Mouse (Mus musculus): ENCODE measurements around the gene Npcd. TPM values are rescaled to one million over a fixed set of nuclear protein-coding genes. Genes with fewer than 3 reads are reported as not detected.

Npcd gene
- polyA plus RNA-seq, 1 experiment from 2014 or later: not detected

DNA sequence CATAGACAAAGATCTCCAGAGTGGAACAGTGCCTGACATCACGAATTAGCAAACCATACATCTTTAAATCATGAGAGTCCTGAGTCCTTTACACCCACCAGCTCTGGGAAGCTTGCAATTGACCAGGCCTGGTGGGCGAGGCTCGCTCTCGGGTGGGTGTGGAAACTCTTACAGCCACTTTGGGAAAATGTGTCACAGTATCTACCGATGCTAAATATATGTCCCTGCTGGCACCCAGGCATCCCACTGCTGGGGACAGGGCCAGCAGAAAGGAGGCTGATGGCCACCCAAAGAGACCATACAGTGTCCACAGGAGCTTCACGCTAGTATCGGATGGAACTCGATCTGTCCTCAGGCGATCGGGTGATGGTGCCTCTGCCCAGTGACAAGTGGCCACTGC, 35.4 kb downstream of the Npcd start:
- WGBS (ENCODE audit: insufficient replicate concordance): 78% methylated on average over 10 of the region's 10 CpGs
- H3K36me3 ChIP-seq: no peaks in the 10 kb centered on the region
- peaks cover 88% of the 10 kb centered on the region for H3K27me3 ChIP-seq (replicated peaks)
- H3K4me2 ChIP-seq: no peak overlapping the region
- H3K4me3 ChIP-seq: no peak overlapping the region
- H3K9me3 ChIP-seq (replicated peaks): no peaks in the 10 kb centered on the region
- H3K9ac ChIP-seq: no peak overlapping the region
- ATAC-seq: no peak
- 0 out of 2 replicates have a peak, but pooled peaks cover under 1% of the 10 kb centered on the region for H3K4me1 ChIP-seq
- H3K27ac ChIP-seq: no peak overlapping the region

- Histone ChIP-seq H3K36me3 (no peaks in the 10 kb centered on the region), H3K9ac (no peak overlapping the region), H3K4me2 (no peak overlapping the region), H3K27me3 (replicated peaks) (peaks cover 88% of the 10 kb centered on the region), H3K4me3 (no peak overlapping the region), H3K9me3 (replicated peaks) (no peaks in the 10 kb centered on the region), H3K27ac (no peak overlapping the region), H3K4me1 (no peaks in the 10 kb centered on the region)
- WGBS (ENCODE audit: insufficient replicate concordance): 71% methylated on average over 8 of the region's 8 CpGs
- no peak for ATAC-seq
Measured at GRCm38 (mm10) chr15:79797680-79798079, 36.4 kb downstream of the Npcd start.

- H3K27me3 ChIP-seq (replicated peaks): peaks cover 88% of the 10 kb centered on the region
- no peak overlapping the region for H3K4me3 ChIP-seq
- no peak for ATAC-seq
- 72% methylated on average over 7 of the region's 7 CpGs for WGBS (ENCODE audit: insufficient replicate concordance)
- H3K36me3 ChIP-seq: no peaks in the 10 kb centered on the region
- H3K27ac ChIP-seq: no peak overlapping the region
- H3K9me3 ChIP-seq (replicated peaks): no peaks in the 10 kb centered on the region
- H3K9ac ChIP-seq: no peak overlapping the region
- no peak overlapping the region for H3K4me2 ChIP-seq
- H3K4me1 ChIP-seq: no peaks in the 10 kb centered on the region
Measured at GRCm38 (mm10) chr15:79797096-79797495, 36.9 kb downstream of the Npcd start.

GRCm38 (mm10) chr15:79796256-79796655, 37.8 kb downstream of the Npcd start:
- no peak overlapping the region for H3K4me2 ChIP-seq
- no peaks in the 10 kb centered on the region for H3K4me1 ChIP-seq
- no peaks in the 10 kb centered on the region for H3K9me3 ChIP-seq (replicated peaks)
- no peak for ATAC-seq
- no peak overlapping the region for H3K27ac ChIP-seq
- no peak overlapping the region for H3K4me3 ChIP-seq
- H3K9ac ChIP-seq: no peak overlapping the region
- no peaks in the 10 kb centered on the region for H3K36me3 ChIP-seq
- WGBS (ENCODE audit: insufficient replicate concordance): 68% methylated on average over 12 of the region's 12 CpGs
- H3K27me3 ChIP-seq (replicated peaks): peaks cover 88% of the 10 kb centered on the region

DNA sequence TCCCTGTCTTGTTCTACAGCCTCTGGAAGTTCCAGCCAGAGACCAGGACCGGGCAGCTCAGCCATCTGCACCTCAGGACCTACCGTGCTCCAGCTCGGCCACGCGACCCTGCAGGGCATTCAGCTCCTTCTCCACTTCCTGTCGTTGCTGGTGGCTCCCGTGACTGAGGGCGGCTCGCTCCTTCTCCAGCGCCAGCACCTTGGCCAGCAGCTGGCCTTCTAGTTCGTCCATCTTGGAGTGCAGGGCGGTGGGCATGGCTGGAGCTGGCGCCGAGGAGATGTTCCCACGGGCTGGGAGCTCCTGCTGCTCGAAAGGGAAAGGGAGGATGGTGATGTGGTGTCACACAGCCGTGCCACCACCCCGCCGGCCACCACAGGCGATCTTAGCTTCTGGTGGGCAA, 39.9 kb downstream of the Npcd start:
- peaks cover 88% of the 10 kb centered on the region for H3K27me3 ChIP-seq (replicated peaks)
- H3K36me3 ChIP-seq: no peaks in the 10 kb centered on the region
- no peak for ATAC-seq
- H3K9ac ChIP-seq: no peak overlapping the region
- H3K4me2 ChIP-seq: no peak overlapping the region
- H3K4me3 ChIP-seq: no peak overlapping the region
- no peaks in the 10 kb centered on the region for H3K9me3 ChIP-seq (replicated peaks)
- H3K4me1 ChIP-seq: no peaks in the 10 kb centered on the region
- no peak overlapping the region for H3K27ac ChIP-seq
- WGBS (ENCODE audit: insufficient replicate concordance): 12% methylated on average over 20 of the region's 20 CpGs

GRCm38 (mm10) chr15:79793076-79793475, 41.0 kb downstream of the Npcd start:
- 75% methylated on average over 9 of the region's 9 CpGs for WGBS (ENCODE audit: insufficient replicate concordance)
- H3K4me2 ChIP-seq: no peak overlapping the region
- no peak overlapping the region for H3K9ac ChIP-seq
- H3K4me1 ChIP-seq: no peaks in the 10 kb centered on the region
- ATAC-seq: no peak
- H3K36me3 ChIP-seq: no peaks in the 10 kb centered on the region
- no peaks in the 10 kb centered on the region for H3K9me3 ChIP-seq (replicated peaks)
- H3K27me3 ChIP-seq (replicated peaks): peaks cover 87% of the 10 kb centered on the region
- no peak overlapping the region for H3K4me3 ChIP-seq
- no peak overlapping the region for H3K27ac ChIP-seq

DNA sequence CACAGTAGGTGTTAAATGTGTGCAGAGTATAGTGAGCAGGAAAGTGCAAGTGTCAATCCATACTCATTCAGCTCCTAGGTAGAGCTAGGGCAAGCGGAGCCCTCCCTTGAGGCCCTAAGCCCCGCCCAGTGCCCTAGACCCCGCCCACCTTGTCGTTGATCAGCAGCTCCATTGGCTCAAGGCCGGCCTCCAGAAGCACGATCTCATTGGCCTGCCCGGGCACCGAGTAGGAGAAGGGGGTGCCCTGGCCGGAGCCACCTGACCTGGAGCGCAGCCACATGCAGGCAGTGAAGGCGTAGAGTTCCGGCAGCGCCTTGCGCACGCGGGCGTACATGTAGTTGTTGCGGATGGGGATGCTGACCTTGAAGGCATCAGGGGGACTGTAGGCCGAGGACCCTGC, 41.6 kb downstream of the Npcd start:
- ATAC-seq: peak; percentile 21; the same call in 1 of the 2 replicates
- Histone ChIP-seq H3K27ac (no peak overlapping the region), H3K9ac (no peak overlapping the region), H3K4me3 (no peak overlapping the region), H3K9me3 (replicated peaks) (no peaks in the 10 kb centered on the region), H3K4me2 (no peak overlapping the region; the same call in 1 of the 2 replicates), H3K36me3 (no peaks in the 10 kb centered on the region), H3K27me3 (replicated peaks) (peaks cover 87% of the 10 kb centered on the region), H3K4me1 (no peaks in the 10 kb centered on the region)
- WGBS (ENCODE audit: insufficient replicate concordance): 26% methylated on average over 19 of the region's 19 CpGs

DNA sequence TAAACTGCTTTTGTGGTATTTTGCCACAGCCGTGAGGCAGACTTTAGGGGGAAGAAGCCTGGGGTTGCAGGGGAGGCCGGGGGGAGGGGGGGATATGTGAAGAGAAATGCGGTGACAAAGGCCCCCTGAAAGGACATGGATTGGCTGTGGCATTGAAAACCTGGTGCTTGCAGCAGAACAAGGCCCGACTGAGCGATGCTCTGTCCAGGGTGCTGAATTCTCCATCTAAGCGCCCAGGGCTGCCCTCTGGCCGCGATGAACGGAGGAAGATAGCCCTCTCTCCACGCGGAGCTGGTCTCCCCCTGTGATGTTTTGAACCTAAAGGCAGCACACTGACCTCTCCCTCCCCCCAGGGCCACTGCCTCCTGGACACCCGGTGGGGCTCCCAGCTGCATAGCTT, 42.5 kb downstream of the Npcd start:
- ATAC-seq: no peak
- WGBS (ENCODE audit: insufficient replicate concordance): 5% methylated on average over 12 of the region's 12 CpGs
- no peak overlapping the region for H3K4me3 ChIP-seq
- no peak overlapping the region for H3K9ac ChIP-seq
- H3K27me3 ChIP-seq (replicated peaks): peaks cover 89% of the 10 kb centered on the region
- H3K27ac ChIP-seq: no peak overlapping the region
- H3K4me2 ChIP-seq: no peak overlapping the region
- H3K9me3 ChIP-seq (replicated peaks): no peaks in the 10 kb centered on the region
- H3K4me1 ChIP-seq: no peaks in the 10 kb centered on the region
- no peaks in the 10 kb centered on the region for H3K36me3 ChIP-seq

DNA sequence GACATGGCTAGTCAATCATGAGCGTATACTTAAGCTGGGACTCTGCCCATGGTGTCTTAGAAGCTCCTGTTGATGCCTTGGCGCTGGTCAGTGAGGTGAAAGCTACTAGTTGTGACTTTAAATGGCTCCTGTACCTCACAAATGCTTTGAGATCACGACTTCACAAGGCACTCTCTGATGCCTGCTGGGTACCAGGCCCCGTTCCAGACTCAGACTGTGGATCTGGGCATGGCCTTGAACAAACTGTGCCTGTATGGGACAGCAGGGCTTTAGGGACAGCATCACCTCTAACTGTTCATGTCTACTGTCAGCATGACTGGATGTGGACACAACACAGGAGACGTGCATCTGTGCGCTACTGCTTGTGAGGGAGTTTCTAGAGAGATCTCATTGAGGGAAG, 43.1 kb downstream of the Npcd start:
- Histone ChIP-seq H3K9ac (no peak overlapping the region), H3K36me3 (no peaks in the 10 kb centered on the region), H3K9me3 (replicated peaks) (no peaks in the 10 kb centered on the region), H3K4me2 (no peak overlapping the region), H3K4me1 (no peaks in the 10 kb centered on the region), H3K27ac (no peak overlapping the region), H3K27me3 (replicated peaks) (peaks cover 88% of the 10 kb centered on the region), H3K4me3 (no peak overlapping the region)
- WGBS (ENCODE audit: insufficient replicate concordance): 56% methylated on average over 6 of the region's 6 CpGs
- ATAC-seq: no peak

DNA sequence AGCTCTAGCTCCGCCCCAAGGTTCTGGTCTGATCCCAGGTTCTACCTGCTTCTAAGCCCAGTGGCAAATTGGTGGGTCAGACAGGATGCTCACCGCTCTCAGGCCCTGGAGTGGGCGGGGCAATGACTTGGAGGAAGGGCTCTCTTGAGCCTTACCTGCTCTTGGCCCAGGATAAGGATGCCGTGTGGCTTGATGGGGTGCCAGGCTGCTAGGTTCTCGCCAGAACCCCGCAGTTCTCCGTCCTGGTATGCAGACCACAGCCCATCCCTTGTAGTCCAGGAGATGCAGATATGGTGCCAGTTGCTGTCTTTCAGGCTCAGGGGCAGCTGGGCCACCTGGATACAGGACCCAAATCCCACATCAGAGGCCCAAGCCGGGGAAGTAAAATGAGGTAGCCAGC, 43.9 kb downstream of the Npcd start:
- Histone ChIP-seq H3K27me3 (replicated peaks) (peaks cover 80% of the 10 kb centered on the region), H3K4me1 (no peaks in the 10 kb centered on the region), H3K27ac (no peak overlapping the region), H3K4me2 (no peak overlapping the region), H3K9me3 (replicated peaks) (no peaks in the 10 kb centered on the region), H3K36me3 (no peaks in the 10 kb centered on the region), H3K9ac (no peak overlapping the region), H3K4me3 (no peak overlapping the region)
- no peak for ATAC-seq
- 35% methylated on average over 8 of the region's 8 CpGs for WGBS (ENCODE audit: insufficient replicate concordance)

GRCm38 (mm10) chr15:79787815-79788214, 46.2 kb downstream of the Npcd start:
- H3K4me1 ChIP-seq: no peaks in the 10 kb centered on the region
- H3K9me3 ChIP-seq (replicated peaks): no peaks in the 10 kb centered on the region
- 58% methylated on average over 8 of the region's 8 CpGs for WGBS (ENCODE audit: insufficient replicate concordance)
- H3K9ac ChIP-seq: no peak overlapping the region
- H3K36me3 ChIP-seq: no peaks in the 10 kb centered on the region
- H3K4me2 ChIP-seq: no peak overlapping the region
- no peak for ATAC-seq
- no peak overlapping the region for H3K4me3 ChIP-seq
- peaks cover 59% of the 10 kb centered on the region for H3K27me3 ChIP-seq (replicated peaks)
- H3K27ac ChIP-seq: no peak overlapping the region

DNA sequence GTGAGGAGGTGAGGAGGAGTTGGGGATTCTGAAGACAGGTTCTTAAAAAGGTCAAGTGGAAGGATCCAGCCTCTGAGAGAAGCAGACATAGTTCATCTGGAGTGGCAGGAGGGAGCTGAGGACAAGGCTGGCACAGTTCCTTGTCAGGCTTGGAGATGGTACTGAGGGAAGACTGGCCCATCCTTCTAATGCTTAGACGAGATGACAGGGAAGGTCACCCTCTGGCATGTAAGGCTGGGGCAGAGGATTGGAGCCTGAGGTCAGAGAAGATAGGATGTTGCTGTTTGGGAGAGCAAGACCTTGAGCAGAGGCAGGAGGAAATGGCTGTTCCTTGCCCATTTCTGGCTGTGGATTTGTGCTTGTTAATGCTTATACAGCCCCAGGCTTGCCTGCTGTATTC, 49.0 kb downstream of the Npcd start:
- no peak overlapping the region for H3K9ac ChIP-seq
- no peaks in the 10 kb centered on the region for H3K9me3 ChIP-seq (replicated peaks)
- H3K4me1 ChIP-seq: no peaks in the 10 kb centered on the region
- ATAC-seq: no peak
- no peak overlapping the region for H3K27ac ChIP-seq
- H3K27me3 ChIP-seq (replicated peaks): peaks cover 31% of the 10 kb centered on the region
- H3K4me3 ChIP-seq: no peak overlapping the region
- H3K4me2 ChIP-seq: no peak overlapping the region
- H3K36me3 ChIP-seq: no peaks in the 10 kb centered on the region
- 44% methylated on average over 1 of the region's 1 CpGs for WGBS (ENCODE audit: insufficient replicate concordance)

DNA sequence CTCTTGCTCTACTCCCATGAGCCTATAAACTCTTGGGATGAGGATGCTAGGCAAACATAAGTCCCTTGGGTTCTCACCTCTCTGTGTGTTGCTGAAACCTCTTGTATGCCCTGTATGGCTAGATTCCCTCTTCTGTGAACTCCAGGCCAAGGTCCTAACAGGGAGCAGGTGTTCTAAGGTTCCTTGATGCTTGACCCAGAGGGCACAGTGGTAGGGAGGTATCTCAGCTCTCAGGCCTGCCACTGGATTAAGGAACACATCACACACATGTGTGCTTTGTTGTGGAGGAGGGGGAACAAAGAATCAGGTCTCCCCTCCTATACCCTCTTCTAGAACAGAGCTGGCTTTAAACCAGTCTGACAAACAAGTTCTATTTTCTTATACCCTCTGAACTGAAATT, 56.3 kb downstream of the Npcd start, which contains the start of gene Dnal4:
Gene Dnal4 (minus strand): TSS at position 101 of the 400 bp plus-strand sequence.
- H3K36me3 ChIP-seq: no peaks in the 10 kb centered on the region
- no peak within 1 kb of the TSS for H3K9ac ChIP-seq
- no peak within 1 kb of the TSS for H3K27ac ChIP-seq
- no peak within 1 kb of the TSS for H3K4me2 ChIP-seq
- H3K4me3 ChIP-seq: no peak within 1 kb of the TSS
- H3K4me1 ChIP-seq: peaks cover 21% of the 10 kb centered on the region
- peaks cover 10% of the 10 kb centered on the region for H3K27me3 ChIP-seq (replicated peaks)
- no peaks in the 10 kb centered on the region for H3K9me3 ChIP-seq (replicated peaks)
- no peak for ATAC-seq
